Mouse (Mus musculus) T-helper 1 cell (primary cell): ENCODE results near the gene Podnl1.

ENCODE experiments used
- in situ Hi-C: fragments of 300-600 bp; cut with MboI, MseI; formaldehyde crosslinking; loops from one replicate; pipeline ENCODE4 v1.15.1; 2025; ENCODE audit warnings: high pct_unique_total_duplicates

The Podnl1 gene

GRCm38 (mm10) chr8:84125656-84126055 is at the start of gene Podnl1:
Gene Podnl1, plus strand, starts transcription at chr8:84125989.
- in situ Hi-C loops, result no loop called here

GRCm38 (mm10) chr8:84076412-84076811 is 49.4 kb upstream of the Podnl1 start:
- in situ Hi-C loops, result no loop called here

GRCm38 (mm10) chr8:84076849-84077248 is 48.9 kb upstream of the Podnl1 start:
- in situ Hi-C loops, result no loop called here

GRCm38 (mm10) chr8:84079206-84079605 is 46.6 kb upstream of the Podnl1 start:
- in situ Hi-C loops, result no loop called here

- in situ Hi-C loops, result no loop called here
Measured at GRCm38 (mm10) chr8:84083829-84084241, 42.0 kb upstream of the Podnl1 start.

- in situ Hi-C loops, result no loop called here
Measured at GRCm38 (mm10) chr8:84084341-84085115, 41.3 kb upstream of the Podnl1 start.

- in situ Hi-C loops, result no loop called here
Measured at GRCm38 (mm10) chr8:84087156-84087555, 38.6 kb upstream of the Podnl1 start.

GRCm38 (mm10) chr8:84087821-84088220 is 38.0 kb upstream of the Podnl1 start:
- in situ Hi-C loops, result no loop called here

GRCm38 (mm10) chr8:84089277-84089676 is 36.5 kb upstream of the Podnl1 start:
- in situ Hi-C loops, result no loop called here

GRCm38 (mm10) chr8:84090585-84090984 is 35.2 kb upstream of the Podnl1 start:
- in situ Hi-C loops, result loop anchor here (5.0 kb wide), 1 partner anchor 38 kb away; no protein-coding TSS in a partner anchor

- in situ Hi-C loops, result no loop called here
Measured at GRCm38 (mm10) chr8:84096061-84096460, 29.7 kb upstream of the Podnl1 start.

- in situ Hi-C loops, result no loop called here
Measured at GRCm38 (mm10) chr8:84098376-84098775, 27.4 kb upstream of the Podnl1 start.

GRCm38 (mm10) chr8:84101476-84102270 is 24.1 kb upstream of the Podnl1 start:
- in situ Hi-C loops, result no loop called here

- in situ Hi-C loops, result no loop called here
Measured at GRCm38 (mm10) chr8:84103601-84104000, 22.2 kb upstream of the Podnl1 start.

- in situ Hi-C loops, result no loop called here
Measured at GRCm38 (mm10) chr8:84104221-84104620, 21.6 kb upstream of the Podnl1 start.

- in situ Hi-C loops, result no loop called here
Measured at GRCm38 (mm10) chr8:84104697-84105609, 20.8 kb upstream of the Podnl1 start, which contains the start of gene Dcaf15. Gene Dcaf15, minus strand, starts transcription at chr8:84104768.

- in situ Hi-C loops, result no loop called here
Measured at GRCm38 (mm10) chr8:84105676-84106075, 20.1 kb upstream of the Podnl1 start.

- in situ Hi-C loops, result no loop called here
Measured at GRCm38 (mm10) chr8:84106216-84107040, 19.4 kb upstream of the Podnl1 start.

GRCm38 (mm10) chr8:84115646-84116045 is 10.1 kb upstream of the Podnl1 start:
- in situ Hi-C loops, result no loop called here

- in situ Hi-C loops, result no loop called here
Measured at GRCm38 (mm10) chr8:84122151-84122550, 3.6 kb upstream of the Podnl1 start.

GRCm38 (mm10) chr8:84126742-84127141 is 953 bp downstream of the Podnl1 start:
- in situ Hi-C loops, result no loop called here
